Mouse (Mus musculus) CH12.LX (cell line): ENCODE data around the gene Npr1.

Experiments
- CTCF ChIP-seq, 2 experiments: IDR thresholded peaks in 1 of 2; conservative IDR thresholded peaks in 1 of 2; 2 replicates each; pipeline ENCODE4 v1.5.1; 2011 to 2012; ENCODE audit warnings: low read depth in 2 of 2, low read length in 2 of 2, improper control_type of control experiment in 1 of 2, inconsistent platforms in 1 of 2, mild to moderate bottlenecking in 1 of 2, moderate library complexity in 1 of 2
- ELF1 ChIP-seq: IDR thresholded peaks from 2 replicates; pipeline ENCODE4 v1.6.1; 2014; ENCODE audit warnings: low read depth, mild to moderate bottlenecking, inconsistent platforms, low read length, improper control_type of control experiment
- MAFK ChIP-seq: IDR thresholded peaks from 2 replicates; pipeline ENCODE4 v1.6.1; 2011; ENCODE audit warnings: low read length, improper control_type of control experiment; ENCODE audit not compliant: insufficient replicate concordance
- POLR2A ChIP-seq: IDR thresholded peaks from 2 replicates; pipeline ENCODE4 v1.6.1; 2011; ENCODE audit warnings: low read depth, mild to moderate bottlenecking, improper control_type of control experiment, low read length
- RCOR1 ChIP-seq: conservative IDR thresholded peaks from 2 replicates; pipeline ENCODE4 v1.6.1; 2012; ENCODE audit warnings: low read depth, mild to moderate bottlenecking, inconsistent platforms, low read length, improper control_type of control experiment

DNA sequence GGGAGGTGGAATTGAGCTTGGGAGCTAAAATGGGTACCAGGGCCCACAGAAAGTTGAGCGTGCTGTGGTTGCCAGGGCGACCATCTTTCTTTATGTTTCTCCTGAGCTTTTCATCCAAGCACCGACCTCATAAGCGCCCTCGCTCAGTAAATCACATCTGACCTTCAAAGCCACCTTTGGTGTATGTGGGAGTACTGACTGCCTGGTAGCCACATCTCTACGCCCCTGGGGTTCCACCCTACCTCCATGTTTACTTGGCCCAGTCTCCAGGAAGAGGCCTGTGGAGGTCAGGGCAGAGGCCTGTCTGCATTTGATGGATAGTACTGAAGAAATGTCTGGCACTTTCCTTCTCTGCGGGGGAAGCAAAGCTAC lies 18.6 kb downstream of the Npr1 start:
- no peak for TF ChIP-seq CTCF (conservative IDR thresholded peaks at IDR 0.05 in 1 of 2, IDR thresholded peaks at IDR 0.05 in 1 of 2; ENCODE audit: low read depth in 2 of 2, low read length in 2 of 2)
- TF ChIP-seq MAFK = no peak
- no peak for TF ChIP-seq POLR2A
- TF ChIP-seq ELF1 = no peak
- TF ChIP-seq RCOR1 = no peak
